Mouse (Mus musculus) kidney, postnatal 25 days (tissue): ENCODE data around the gene Xlr3b.
"Not testable (repeated sequence)": the region's sequence is repeated elsewhere in the genome, so short reads cannot be mapped to it uniquely, and the experiment has no call there.

ENCODE experiments used
- DNase-seq, 2 experiments: peaks; one replicate each; pipeline ENCODE4 v3.0.0; 2021; ENCODE audit warnings: mixed read lengths in 2 of 2

Gene Xlr3b

DNA sequence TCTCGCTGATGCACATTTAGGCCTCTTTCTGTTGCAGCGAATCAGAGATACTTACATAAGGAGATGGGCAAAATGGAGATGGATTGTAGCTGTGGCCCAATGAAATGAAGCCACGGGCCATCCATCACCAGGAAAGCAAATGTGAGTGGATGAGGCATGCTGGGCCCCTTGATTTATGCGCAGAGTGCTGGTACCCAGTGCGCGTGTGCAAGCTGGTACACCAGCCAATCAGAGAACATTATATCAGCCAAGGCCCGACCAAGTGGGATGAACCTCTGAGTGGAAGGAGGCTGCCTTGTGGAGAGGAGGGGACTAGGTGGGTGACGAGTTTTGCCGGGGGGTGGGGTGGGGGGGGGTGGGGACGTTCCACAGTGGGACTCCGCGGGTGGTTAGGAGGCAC is at the start of gene Xlr3b:
Xlr3b (plus strand) TSS at position 274 of the 400 bp plus-strand sequence.
- peak; percentile 24 to 64 for DNase-seq

DNA sequence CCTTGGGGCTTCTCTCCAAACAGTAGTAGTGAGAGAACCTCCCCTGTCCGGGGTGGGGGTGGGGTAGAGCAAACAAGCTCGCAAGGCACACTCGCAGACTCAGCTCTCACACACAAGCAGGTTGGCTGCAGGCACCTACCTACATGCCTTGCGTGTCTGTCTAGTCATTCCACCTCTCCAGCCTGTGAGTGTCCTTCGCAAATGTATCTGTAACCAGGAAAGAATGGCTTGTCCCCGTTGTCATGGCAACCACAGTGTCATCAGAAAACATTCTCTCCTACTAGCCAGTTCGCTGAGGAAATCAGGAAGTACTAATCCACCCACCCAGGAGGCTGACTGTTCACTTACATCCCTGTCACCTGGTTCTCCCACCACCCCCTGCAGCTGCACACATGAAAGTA is 48.8 kb upstream of the Xlr3b start:
- not testable (repeated sequence) for DNase-seq

DNA sequence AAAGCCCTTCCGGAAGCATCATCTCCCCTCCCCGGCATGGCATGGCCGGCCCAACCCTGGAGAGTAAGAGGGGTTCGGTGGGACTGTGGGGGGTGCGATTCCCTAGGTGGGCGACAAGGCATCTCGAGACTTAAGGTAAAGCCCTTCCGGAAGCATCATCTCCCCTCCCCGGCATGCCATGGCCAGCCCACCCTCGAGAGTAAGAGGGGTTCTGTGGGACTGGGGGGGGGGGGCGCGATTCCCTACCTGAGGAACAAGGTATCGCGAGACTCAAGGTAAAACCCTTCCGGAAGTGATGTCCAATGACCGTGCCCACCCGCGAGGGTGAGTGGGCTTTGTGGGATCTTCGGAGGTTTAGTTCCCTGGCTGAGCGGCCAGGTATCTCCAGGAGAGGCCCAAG is 43.5 kb upstream of the Xlr3b start, which contains the start of gene Xlr5b:
Xlr5b (plus strand) TSS at position 301 of the 400 bp plus-strand sequence.
- DNase-seq: not testable (repeated sequence)

DNA sequence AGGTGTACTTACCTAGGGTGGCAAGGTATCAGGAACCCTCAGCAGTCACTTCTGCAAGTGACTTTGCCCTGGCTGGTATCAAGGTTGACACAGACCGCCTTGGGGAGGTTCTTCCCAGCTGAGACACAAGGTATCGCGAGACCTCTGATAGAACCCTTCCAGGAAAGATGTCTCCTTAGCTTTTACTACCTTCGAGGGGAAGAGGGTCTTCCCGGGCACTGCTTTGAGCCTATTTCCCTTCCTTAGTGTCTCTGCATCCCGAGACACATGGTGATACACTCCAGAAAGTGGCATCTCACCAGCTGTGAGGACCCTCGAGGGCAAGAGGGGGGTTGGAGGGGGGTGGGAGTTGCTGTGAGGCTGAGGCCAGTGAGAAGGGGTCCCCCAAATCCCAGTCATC is 42.7 kb upstream of the Xlr3b start, which contains the start of gene DXBay18:
DXBay18 (minus strand) TSS at position 101 of the 400 bp plus-strand sequence.
- DNase-seq: not testable (repeated sequence)

DNA sequence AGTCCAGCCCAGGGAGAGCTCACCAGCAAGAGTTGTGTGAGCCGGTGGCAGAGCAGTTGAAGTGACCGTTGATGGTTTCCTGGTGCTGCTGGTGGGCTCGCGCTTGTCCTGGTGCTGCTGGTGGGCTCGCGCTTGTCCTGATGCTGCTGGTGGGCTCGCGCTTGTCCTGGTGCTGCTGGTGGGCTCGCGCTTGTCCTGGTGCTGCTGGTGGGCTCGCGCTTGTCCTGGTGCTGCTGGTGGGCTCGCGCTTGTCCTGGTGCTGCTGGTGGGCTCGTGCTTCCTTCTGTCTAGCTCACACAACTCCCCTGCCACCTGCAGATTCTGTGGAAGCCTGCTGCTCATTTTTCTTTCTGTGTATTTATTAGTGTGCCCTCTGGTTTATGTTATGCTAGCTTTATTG is 15.1 kb upstream of the Xlr3b start, which contains the start of gene Spin2d:
Spin2d (minus strand) TSS at position 101 of the 400 bp plus-strand sequence.
- not testable (repeated sequence) for DNase-seq

DNA sequence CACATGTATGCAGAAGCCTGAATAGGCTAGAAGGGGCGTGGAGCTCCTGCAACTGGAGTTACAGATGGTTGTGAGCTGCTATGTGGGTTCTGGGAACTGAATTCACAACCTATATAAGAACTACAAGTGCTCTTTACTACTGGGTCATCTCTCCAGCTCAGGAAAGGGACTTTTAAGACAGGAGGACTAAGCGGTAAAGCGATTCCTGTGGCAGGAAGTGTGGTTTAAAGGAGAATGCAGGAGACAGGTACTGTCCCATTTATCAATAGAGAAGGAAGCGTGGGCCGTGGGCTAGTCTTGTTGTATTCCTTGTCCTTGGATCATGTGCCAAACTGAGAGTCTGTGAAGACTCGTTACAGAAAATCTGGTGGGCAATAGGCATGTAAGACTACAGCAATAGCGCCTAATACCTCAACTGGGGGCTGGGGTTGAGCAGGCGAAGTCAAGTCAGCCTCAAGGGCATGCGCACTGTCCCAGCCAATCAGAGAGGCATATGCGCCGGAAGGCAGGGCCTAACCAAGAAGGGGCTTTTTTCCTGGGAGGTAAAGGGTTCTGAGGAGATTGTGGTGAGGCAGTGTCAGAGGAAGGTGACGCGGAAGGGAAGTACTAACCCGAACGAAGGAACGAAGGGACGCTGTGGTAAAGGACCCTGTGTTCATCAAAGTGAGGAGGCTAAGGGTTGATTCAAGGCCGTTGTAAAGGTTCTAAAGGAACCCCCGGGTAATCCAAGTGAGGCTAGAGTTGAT is 22.0 kb downstream of the Xlr3b start, which contains the start of gene Xlr4b:
Xlr4b (plus strand) TSS at position 515 of the 746 bp plus-strand sequence.
- DNase-seq: not testable (repeated sequence)

DNA sequence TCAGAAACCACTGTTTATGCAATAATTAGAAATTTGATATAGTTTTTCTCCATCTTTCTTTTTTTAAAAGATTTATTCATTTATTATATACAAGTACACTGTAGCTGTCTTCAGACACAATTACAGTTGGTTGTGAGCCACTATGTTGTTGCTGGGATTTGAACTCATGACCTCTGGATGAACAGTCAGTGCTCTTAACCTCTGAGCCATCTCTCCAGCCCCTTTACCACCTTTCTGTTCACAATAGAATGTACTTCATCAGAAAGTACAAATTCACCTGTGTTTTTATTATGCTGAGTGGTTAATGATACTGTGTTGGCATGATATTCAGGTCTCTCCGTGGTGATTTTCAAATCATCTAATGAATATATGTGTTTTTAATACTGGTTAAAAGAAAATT is 33.4 kb downstream of the Xlr3b start:
- no peak for DNase-seq

DNA sequence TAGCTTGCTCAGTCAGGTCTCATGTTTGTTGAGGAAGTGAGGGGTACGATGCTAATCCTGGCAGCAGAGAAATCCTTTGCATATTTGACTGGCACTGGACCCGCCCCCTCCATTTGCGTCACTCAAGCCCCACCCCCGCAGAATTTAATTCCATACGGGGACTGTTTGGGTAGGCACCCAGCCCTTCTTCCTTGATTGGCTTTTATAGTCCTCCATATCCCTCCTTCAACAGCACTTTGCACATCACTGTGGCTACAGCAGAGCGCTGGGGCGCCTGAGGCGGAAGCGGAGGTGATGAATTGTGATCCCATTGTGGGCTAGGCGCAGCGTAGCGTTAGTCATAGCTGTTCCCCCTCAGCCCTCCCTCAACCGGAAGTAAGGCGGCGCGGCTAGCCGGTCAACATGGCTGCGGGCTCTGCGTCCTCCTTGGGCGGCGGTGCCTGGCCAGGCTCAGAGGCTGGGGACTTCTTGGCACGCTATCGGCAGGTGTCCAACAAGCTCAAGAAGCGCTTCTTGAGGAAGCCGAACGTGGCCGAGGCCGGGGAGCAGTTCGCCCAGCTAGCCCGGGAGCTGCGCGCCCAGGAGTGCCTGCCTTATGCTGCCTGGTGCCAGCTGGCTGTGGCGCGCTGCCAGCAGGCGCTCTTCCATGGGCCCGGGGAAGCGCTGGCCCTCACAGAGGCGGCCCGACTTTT is 36.1 kb downstream of the Xlr3b start, which contains the start of gene F8a:
F8a (plus strand) TSS at position 378 of the 692 bp plus-strand sequence.
- DNase-seq: peak; percentile 79 to 90

DNA sequence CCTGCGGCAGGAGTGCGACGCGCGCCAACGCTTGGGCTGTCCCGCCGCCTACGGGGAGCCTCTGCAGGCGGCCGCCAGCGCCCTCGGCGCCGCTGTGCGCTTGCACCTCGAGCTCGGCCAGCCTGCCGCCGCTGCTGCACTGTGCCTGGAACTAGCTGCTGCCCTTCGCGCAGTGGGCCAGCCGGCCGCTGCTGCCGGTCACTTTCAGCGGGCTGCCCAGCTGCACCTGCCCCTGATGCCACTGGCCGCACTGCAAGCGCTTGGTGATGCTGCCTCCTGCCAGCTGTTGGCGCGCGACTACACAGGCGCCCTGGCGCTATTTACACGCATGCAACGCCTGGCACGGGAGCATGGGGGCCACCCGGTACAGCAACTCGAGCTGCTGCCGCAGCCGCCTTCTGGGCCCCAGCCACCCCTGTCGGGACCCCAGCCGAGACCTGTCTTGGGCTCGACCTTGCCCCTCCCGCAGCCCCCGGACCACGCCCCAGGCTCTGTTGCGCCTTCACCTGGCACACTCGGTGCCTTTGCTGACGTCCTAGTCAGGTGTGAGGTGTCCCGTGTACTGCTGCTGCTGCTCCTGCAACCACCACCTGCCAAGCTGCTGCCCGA is 36.7 kb downstream of the Xlr3b start:
- DNase-seq: peak; percentile 42 to 82

DNA sequence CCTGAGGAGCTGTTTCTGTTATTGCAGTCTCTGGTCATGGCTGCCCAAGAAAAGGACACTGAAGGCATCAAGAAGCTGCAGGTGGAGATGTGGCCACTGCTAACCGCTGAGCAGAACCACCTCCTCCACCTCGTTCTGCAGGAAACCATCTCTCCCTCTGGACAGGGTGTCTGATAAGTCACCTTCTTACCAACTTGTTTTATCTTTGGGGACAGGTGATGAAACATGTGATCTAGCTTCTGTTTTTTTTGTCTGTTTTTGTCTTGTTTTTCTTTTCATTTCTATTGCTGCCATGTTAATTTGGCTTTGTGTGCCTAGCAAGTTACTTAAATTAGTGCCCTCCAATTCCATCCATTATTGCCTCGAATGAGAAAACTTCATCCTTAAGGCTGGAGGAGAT is 37.3 kb downstream of the Xlr3b start:
- DNase-seq: no peak

DNA sequence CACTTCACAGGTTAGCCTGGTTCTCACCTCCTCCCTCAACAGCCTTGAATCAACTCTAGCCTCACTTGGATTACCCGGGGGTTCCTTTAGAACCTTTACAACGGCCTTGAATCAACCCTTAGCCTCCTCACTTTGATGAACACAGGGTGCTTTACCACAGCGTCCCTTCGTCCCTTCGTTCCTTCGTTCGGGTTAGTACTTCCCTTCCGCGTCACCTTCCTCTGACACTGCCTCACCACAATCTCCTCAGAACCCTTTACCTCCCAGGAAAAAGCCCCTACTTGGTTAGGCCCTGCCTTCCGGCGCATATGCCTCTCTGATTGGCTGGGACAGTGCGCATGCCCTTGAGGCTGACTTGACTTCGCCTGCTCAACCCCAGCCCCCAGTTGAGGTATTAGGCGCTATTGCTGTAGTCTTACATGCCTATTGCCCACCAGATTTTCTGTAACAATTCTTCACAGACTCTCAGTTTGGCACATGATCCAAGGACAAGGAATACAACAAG is 50.9 kb downstream of the Xlr3b start, which contains the start of gene Xlr4c:
Xlr4c (minus strand) TSS at position 310 of the 505 bp plus-strand sequence.
- not testable (repeated sequence) for DNase-seq
